Mouse (Mus musculus) macrophage (primary cell): Measurements from ENCODE around the gene Sez6l2. TPM values are rescaled to one million over a fixed set of nuclear protein-coding genes. Genes with fewer than 3 reads are reported as not detected.

ENCODE experiments used
- H3K27ac ChIP-seq: fragments of 350-480 bp; formaldehyde crosslinking; 2 replicates; pipeline ENCODE4 v1.9.0; 2021
- H3K36me3 ChIP-seq: fragments of 350-480 bp; formaldehyde crosslinking; 2 replicates; pipeline ENCODE4 v1.9.0; 2021; ENCODE audit errors: inconsistent target
- H3K4me3 ChIP-seq: fragments of 350-480 bp; formaldehyde crosslinking; 2 replicates; pipeline ENCODE4 v1.9.0; 2021; ENCODE audit errors: inconsistent target
- H3K79me2 ChIP-seq: fragments of 350-480 bp; formaldehyde crosslinking; 2 replicates; pipeline ENCODE4 v1.9.0; 2021; ENCODE audit errors: inconsistent target
- WGBS: methylation state at CpG from one replicate; pipeline ENCODE4 v1.1.7; 2026; ENCODE audit warnings: inconsistent platforms; ENCODE audit not compliant: missing documents; 5-methylcytosine and 5-hydroxymethylcytosine counted together
- polyA plus RNA-seq: library from polyadenylated mRNA; stranded (reverse); fragments of 250-400 nt; gene quantifications from 3 replicates; pipeline ENCODE4 v1.2.4, GENCODE M21; 2018; ENCODE audit warnings: inconsistent platforms

Gene Sez6l2
- polyA plus RNA-seq, 1 experiment from 2014 or later: 1.4 TPM

DNA sequence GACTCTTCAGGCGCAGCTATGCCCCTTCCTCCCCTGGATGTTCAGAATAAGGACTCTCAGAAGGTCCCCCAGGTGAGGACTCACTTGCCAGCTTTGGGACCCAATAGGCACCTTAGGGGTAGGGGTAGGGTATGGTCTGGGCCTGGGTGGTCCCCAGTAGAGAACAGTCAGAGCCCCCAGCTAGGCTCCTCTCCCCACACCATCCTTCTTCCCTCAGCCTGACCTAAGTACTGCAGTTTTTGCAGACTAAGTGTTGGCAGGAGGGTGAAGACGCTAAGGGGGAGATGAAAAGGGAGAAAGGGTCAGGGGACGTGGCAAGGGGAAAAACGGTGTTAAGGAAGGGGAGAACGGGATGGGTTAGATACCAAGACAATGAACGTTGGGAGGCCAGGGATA, 67.6 kb downstream of the Sez6l2 start:
- 0 out of 2 replicates have a peak, but pooled peaks cover 5% of the 10 kb centered on the region for H3K36me3 ChIP-seq
- no peak overlapping the region for H3K4me3 ChIP-seq
- 84% methylated on average over 5 of the region's 6 CpGs for WGBS
- no peak overlapping the region for H3K27ac ChIP-seq
- peaks cover 31% of the 10 kb centered on the region for H3K79me2 ChIP-seq

DNA sequence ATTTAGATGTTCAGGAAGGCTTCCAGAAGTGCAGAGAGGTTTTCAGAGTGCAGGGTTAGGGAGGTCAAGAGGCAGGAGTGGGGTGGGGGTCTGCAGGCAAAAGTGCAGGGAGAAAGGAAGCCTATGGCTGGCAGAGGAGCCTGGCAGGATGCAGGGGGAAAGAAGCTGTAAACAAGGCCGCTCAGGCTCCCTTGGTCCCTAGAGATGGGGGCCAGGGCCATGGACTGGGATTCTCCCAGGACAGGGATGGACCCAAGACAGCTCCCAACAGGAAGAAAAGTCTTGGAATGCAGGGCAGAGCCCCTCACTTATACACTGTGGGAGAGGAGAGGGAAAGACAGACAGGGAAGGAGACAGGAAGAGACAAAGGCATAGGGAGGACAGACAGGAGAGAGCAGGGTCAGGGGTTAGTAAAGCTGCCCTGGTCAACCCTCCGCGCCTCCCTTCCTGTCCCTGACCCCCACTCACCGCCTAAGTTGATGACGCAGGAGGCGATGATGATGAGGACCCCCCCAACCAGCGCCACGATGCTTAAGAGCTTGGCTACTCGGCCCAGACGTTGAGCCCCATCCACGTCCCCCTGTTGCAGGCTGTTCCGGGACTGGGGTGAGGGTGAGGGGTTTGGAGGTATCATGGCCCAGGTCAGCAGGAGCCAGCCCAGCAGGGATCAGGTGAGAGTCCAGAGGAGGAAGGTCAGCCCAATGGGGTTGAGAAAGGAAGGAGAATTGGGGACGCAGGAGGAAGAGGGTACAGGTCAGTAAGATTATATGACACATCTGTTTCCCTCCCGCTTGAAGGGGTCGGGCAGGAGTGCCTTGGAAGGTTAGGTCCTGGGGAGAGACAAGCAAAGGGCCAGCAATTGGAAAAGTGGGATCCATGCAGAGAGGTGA, 68.3 kb downstream of the Sez6l2 start:
- H3K4me3 ChIP-seq: no peak overlapping the region
- WGBS: 93% methylated on average over 15 of the region's 15 CpGs
- peaks cover 30% of the 10 kb centered on the region for H3K79me2 ChIP-seq
- no peak overlapping the region for H3K27ac ChIP-seq
- 0 out of 2 replicates have a peak, but pooled peaks cover 5% of the 10 kb centered on the region for H3K36me3 ChIP-seq

DNA sequence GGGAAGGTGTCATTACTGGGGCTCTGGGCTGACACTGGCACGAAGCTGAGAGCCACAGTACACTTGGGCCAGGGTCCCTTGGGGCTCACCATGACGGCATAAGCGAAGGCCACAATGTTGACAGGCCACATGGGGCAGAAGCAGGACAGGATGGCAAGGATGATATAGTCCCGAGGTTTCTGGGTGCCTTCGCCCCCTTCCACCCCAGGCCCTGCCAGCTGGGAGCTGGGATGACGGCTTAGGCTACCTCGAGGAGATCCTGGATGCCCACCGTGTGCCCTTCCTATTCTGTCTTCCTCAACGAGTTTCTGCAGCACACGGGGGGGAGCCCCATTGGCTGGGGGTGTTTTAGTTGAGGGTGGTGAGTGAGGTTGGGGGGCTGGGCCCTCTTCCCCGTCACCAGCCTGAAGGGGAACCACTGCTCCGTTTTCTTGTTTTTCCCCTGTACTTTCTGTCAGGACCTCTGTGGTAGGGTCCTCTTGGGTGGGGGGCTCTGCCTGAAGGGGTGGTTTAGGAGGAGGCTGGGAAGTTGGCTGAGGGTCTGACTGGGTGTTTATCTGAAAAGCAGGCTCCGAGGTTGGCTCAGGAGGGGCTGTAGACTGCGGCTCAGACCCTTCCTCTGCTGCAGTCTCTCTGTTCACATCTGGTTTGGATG, 69.1 kb downstream of the Sez6l2 start:
- Histone ChIP-seq H3K4me3 (no peak overlapping the region), H3K27ac (no peak overlapping the region), H3K36me3 (0 out of 2 replicates have a peak, but pooled peaks cover 5% of the 10 kb centered on the region), H3K79me2 (peaks cover 30% of the 10 kb centered on the region)
- 84% methylated on average over 14 of the region's 14 CpGs for WGBS

DNA sequence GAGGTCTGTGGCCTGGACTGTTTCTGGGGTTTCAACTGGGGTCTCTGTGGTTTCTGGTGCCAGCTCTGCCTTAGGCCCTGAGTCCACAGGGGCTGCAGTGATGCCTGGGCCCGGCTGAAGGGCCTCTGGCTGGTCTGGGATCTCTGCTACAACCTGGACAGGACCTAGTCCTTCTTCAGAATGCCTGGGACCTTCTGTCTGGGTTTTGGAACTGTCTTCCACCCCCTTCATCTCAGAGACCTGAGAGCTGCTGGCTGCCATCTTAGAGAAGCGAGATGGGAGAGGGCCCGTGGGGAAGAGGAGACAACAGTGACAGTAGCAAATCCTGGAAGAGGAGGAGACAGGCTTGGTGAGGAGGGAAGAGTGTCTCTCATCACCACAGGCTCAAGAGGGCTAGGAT, 69.7 kb downstream of the Sez6l2 start:
- WGBS: 92% methylated on average over 3 of the region's 3 CpGs
- Histone ChIP-seq H3K79me2 (peaks cover 30% of the 10 kb centered on the region), H3K36me3 (0 out of 2 replicates have a peak, but pooled peaks cover 5% of the 10 kb centered on the region), H3K4me3 (no peak overlapping the region), H3K27ac (no peak overlapping the region)

Other genes with a start within 250 kb of the Sez6l2 start
- 69.4 to 223 TPM (median 209 TPM) in 3 replicates for gene Coro1a, start 242.8 kb upstream of the Sez6l2 start, polyA plus RNA-seq
- gene Mapk3, start 191.0 kb upstream of the Sez6l2 start, polyA plus RNA-seq: 129 to 232 TPM (median 188 TPM) in 3 replicates
- gene Gdpd3, start 184.2 kb upstream of the Sez6l2 start, polyA plus RNA-seq: 1.9 to 3.3 TPM (median 2.6 TPM) in 3 replicates
- 40.6 to 227 TPM (median 90.3 TPM) in 3 replicates for gene Ypel3, start 173.6 kb upstream of the Sez6l2 start, polyA plus RNA-seq
- gene Tbx6, start 169.1 kb upstream of the Sez6l2 start, polyA plus RNA-seq: 0.19 to 0.25 TPM in 2 of 3 replicates, not detected in the other
- 62.0 to 139 TPM (median 129 TPM) in 3 replicates for gene Ppp4c, start 158.1 kb upstream of the Sez6l2 start, polyA plus RNA-seq
- gene Fam57b, start 152.9 kb upstream of the Sez6l2 start, polyA plus RNA-seq: 0.17 to 0.25 TPM in 2 of 3 replicates, not detected in the other
- gene 4930451I11Rik, start 118.9 kb upstream of the Sez6l2 start, polyA plus RNA-seq: not detected in 3 replicates
- gene Doc2a, start 103.1 kb upstream of the Sez6l2 start, polyA plus RNA-seq: 0.10 TPM in 1 of 3 replicates, not detected in the others
- gene Hirip3, start 88.6 kb upstream of the Sez6l2 start, polyA plus RNA-seq: 3.9 to 23.5 TPM (median 19.4 TPM) in 3 replicates
- gene Ino80e, start 88.2 kb upstream of the Sez6l2 start, polyA plus RNA-seq: 34.7 to 59.9 TPM (median 57.7 TPM) in 3 replicates
- 24.1 to 40.9 TPM (median 31.3 TPM) in 3 replicates for gene Taok2, start 65.9 kb upstream of the Sez6l2 start, polyA plus RNA-seq
- 36.1 to 105 TPM (median 98.7 TPM) in 3 replicates for gene Tmem219, start 27.6 kb upstream of the Sez6l2 start, polyA plus RNA-seq
- gene Kctd13, start 21.7 kb upstream of the Sez6l2 start, polyA plus RNA-seq: 15.3 to 21.9 TPM (median 16.2 TPM) in 3 replicates
- gene Asphd1, start 981 bp upstream of the Sez6l2 start, polyA plus RNA-seq: not detected in 3 replicates
- 71.8 to 111 TPM (median 94.8 TPM) in 3 replicates for gene Cdipt, start 25.4 kb downstream of the Sez6l2 start, polyA plus RNA-seq
- gene Cdiptos, start 25.5 kb downstream of the Sez6l2 start, polyA plus RNA-seq: 1.3 to 3.9 TPM (median 1.7 TPM) in 3 replicates
- 88.1 to 116 TPM (median 99.9 TPM) in 3 replicates for gene Mvp, start 64.1 kb downstream of the Sez6l2 start, polyA plus RNA-seq
- 1.4 to 5.2 TPM in 2 of 3 replicates, not detected in the other for gene Pagr1b, start 65.9 kb downstream of the Sez6l2 start, polyA plus RNA-seq
- 1.1 to 15.9 TPM (median 13.4 TPM) in 3 replicates for gene Pagr1a, start 66.8 kb downstream of the Sez6l2 start, polyA plus RNA-seq
- gene Gm42742, start 70.5 kb downstream of the Sez6l2 start, polyA plus RNA-seq: 15.3 to 31.9 TPM (median 18.2 TPM) in 3 replicates
- gene Prrt2, start 70.6 kb downstream of the Sez6l2 start, polyA plus RNA-seq: not detected in 3 replicates
- 58.9 to 102 TPM (median 70.2 TPM) in 3 replicates for gene Maz, start 76.5 kb downstream of the Sez6l2 start, polyA plus RNA-seq
- gene Kif22, start 91.9 kb downstream of the Sez6l2 start, polyA plus RNA-seq: 1.8 to 5.1 TPM (median 4.4 TPM) in 3 replicates
- gene Zg16, start 136.8 kb downstream of the Sez6l2 start, polyA plus RNA-seq: not detected in 3 replicates
- 17.5 to 31.4 TPM (median 20.4 TPM) in 3 replicates for gene AI467606, start 140.8 kb downstream of the Sez6l2 start, polyA plus RNA-seq
- gene Qprt, start 171.7 kb downstream of the Sez6l2 start, polyA plus RNA-seq: not detected in 3 replicates
- gene Spn, start 187.3 kb downstream of the Sez6l2 start, polyA plus RNA-seq: 1.3 to 3.8 TPM (median 1.5 TPM) in 3 replicates
- 36.2 to 55.7 TPM (median 41.4 TPM) in 3 replicates for gene Cd2bp2, start 245.5 kb downstream of the Sez6l2 start, polyA plus RNA-seq